Mouse (Mus musculus) forelimb bud, embryonic 11.5 days (tissue): Measurements from ENCODE around the gene Olfr1359.

Experiments
- DNase-seq: peaks from one replicate; pipeline ENCODE4 v3.0.0-alpha.2; 2012; ENCODE audit warnings: low read depth, low spot score

Olfr1359 gene

GRCm38 (mm10) chr13:21697811-21698210, at the start of gene Olfr1359:
TSS of gene Olfr1359 (plus strand) at chr13:21698111.
- DNase-seq = no peak

GRCm38 (mm10) chr13:21663286-21663685, 34.6 kb upstream of the Olfr1359 start, which contains the start of gene Olfr1361:
TSS of gene Olfr1361 (minus strand) at chr13:21663386.
- DNase-seq = no peak

- DNase-seq = no peak
These were observed 20.6 kb upstream of the Olfr1359 start, which contains the start of gene Olfr1360 for GRCm38 (mm10) chr13:21677305-21677704. TSS of gene Olfr1360 (minus strand) at chr13:21677405.

GRCm38 (mm10) chr13:21706669-21707068, 8.8 kb downstream of the Olfr1359 start:
- no peak for DNase-seq

- DNase-seq = peak; percentile 87
These were observed 12.3 kb downstream of the Olfr1359 start for GRCm38 (mm10) chr13:21710031-21710711.

GRCm38 (mm10) chr13:21710821-21711525, 13.1 kb downstream of the Olfr1359 start:
- peak; percentile 81 for DNase-seq

- no peak for DNase-seq
These were observed 13.8 kb downstream of the Olfr1359 start for GRCm38 (mm10) chr13:21711698-21712097.

GRCm38 (mm10) chr13:21714725-21715124, 16.8 kb downstream of the Olfr1359 start:
- peak; percentile 79 for DNase-seq

- DNase-seq = peak; percentile 47
These were observed 17.4 kb downstream of the Olfr1359 start for GRCm38 (mm10) chr13:21715131-21715863.

GRCm38 (mm10) chr13:21715864-21716539, 18.1 kb downstream of the Olfr1359 start, which contains the start of the genes Hist1h2bl and Hist1h2ai:
TSS of gene Hist1h2bl (minus strand) at chr13:21716143.
TSS of gene Hist1h2ai (plus strand) at chr13:21716422.
- DNase-seq = peak; percentile 96

GRCm38 (mm10) chr13:21716540-21717391, 18.9 kb downstream of the Olfr1359 start:
- DNase-seq = peak; percentile 77

GRCm38 (mm10) chr13:21717397-21718357, 19.8 kb downstream of the Olfr1359 start, which contains the start of gene Hist1h3h:
TSS of gene Hist1h3h (plus strand) at chr13:21717659.
- DNase-seq = peak; percentile 96

GRCm38 (mm10) chr13:21718381-21719080, 20.6 kb downstream of the Olfr1359 start:
- peak; percentile 55 for DNase-seq

- DNase-seq = peak; percentile 43
These were observed 23.3 kb downstream of the Olfr1359 start for GRCm38 (mm10) chr13:21721107-21721756.

GRCm38 (mm10) chr13:21721757-21722372, 24.0 kb downstream of the Olfr1359 start, which contains the start of gene Hist1h2bm:
TSS of gene Hist1h2bm (plus strand) at chr13:21722044.
- peak; percentile 95 for DNase-seq

GRCm38 (mm10) chr13:21722373-21722925, 24.5 kb downstream of the Olfr1359 start:
- DNase-seq = peak; percentile 68
